Mouse (Mus musculus) embryo, embryonic 9.5 days (tissue): ENCODE results near the gene Tnfrsf9.

ENCODE experiments used
- DNase-seq: peaks from one replicate; pipeline ENCODE4 v3.0.0-alpha.2; 2017; ENCODE audit errors: extremely low spot score

Tnfrsf9 gene

GRCm38 (mm10) chr4:150990148-150990547 is 75.8 kb downstream of the Tnfrsf9 start:
- no peak for DNase-seq
